Mouse (Mus musculus) cerebellum, postnatal 4 days (tissue): ENCODE measurements around the gene Gm10961.

Experiments
- DNase-seq, 2 experiments: peaks; one replicate each; pipeline ENCODE4 v3.0.0; 2022; ENCODE audit warnings: low spot score in 2 of 2, mixed read lengths in 1 of 2

Gm10961 gene

DNA sequence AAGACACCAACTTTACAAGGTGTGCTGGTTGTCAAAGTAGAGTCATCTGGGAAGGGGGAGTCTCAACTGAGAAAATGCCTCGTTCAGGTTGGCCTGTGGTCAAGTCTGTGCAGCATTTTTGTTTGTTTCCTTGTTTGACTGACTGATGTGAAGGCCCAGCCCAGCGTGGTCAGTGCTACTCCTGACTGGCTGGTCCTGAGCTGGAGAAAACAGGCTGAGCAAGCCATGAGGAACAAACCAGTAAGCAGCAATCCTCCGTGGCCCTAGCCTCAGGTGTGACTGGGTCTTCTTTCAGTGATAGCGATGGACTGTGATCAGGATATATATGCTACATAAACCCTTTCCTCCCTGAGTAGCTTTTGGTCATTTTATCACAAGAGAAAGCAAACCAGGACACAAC lies 25.8 kb downstream of the Gm10961 start:
- no peak for DNase-seq

DNA sequence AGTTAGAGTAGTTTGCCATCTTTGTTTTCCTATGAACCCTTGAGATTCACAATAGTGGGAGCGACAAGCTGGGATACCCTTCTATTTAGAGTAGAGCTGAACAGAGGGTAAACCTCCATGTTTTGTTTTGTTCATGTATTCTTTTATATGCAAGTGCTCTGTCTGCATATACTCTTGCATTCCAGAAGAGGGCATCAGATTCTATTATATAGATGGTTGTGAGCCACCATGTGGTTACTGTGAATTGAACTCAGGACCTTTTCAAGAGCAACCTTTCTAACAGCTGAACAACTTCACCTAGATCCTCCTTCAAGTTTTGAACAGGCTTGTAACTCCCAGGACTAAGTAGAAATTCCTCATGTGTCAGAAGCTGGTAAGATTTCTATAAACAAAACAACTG lies 27.9 kb downstream of the Gm10961 start:
- no peak for DNase-seq

GRCm38 (mm10) chr3:107664641-107665040 lies 33.5 kb downstream of the Gm10961 start:
- no peak for DNase-seq

DNA sequence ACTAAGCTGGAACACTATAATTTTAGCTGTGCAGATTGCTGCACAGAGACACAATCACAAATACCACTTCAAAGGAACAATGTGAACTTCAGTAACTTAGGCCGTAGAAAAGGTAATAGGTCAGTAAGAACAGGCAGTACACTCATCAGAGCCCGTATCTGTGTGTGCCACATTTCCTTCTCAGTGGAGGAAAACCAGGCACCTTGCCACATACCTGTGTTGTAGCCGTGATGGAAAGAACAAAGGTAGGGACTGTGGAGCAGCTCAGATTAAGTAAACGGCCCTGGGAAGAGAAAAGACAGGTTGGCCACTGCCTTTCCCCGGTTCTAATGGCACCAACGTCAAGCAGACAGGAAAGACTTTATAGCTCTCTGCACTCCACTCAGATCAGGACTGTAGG lies 36.3 kb downstream of the Gm10961 start:
- no peak for DNase-seq

- DNase-seq, result no peak
Measured at GRCm38 (mm10) chr3:107668786-107669185, 37.7 kb downstream of the Gm10961 start.

GRCm38 (mm10) chr3:107670500-107670899 lies 39.4 kb downstream of the Gm10961 start:
- no peak for DNase-seq

DNA sequence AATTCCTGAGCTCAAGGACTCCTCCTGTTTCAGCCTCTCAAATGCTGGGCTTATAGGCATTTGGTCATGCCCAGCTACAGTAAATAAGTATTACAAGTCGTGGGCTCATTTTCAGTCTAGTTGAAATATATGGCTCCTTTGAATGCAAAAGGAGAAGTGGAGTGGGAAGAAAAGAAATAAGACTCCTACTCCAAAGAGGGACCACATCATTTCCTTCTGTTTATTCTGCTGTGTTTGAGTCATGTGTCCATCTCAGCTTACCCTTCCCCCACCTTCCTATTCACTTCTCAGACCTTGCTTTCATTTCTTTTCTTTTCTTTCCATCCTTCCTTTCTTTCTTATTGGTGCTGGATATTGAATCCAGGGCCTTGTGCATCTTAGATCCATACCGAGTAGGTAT lies 40.4 kb downstream of the Gm10961 start:
- DNase-seq, result no peak

GRCm38 (mm10) chr3:107680790-107681576 lies 49.9 kb downstream of the Gm10961 start:
- peak in 1 of 2 experiments; percentile 14 for DNase-seq
